Mouse (Mus musculus) liver, postnatal 0 days (tissue): ENCODE measurements around the gene Col9a3. TPM values are rescaled to one million over a fixed set of nuclear protein-coding genes. Genes with fewer than 3 reads are reported as not detected.
A peak's percentile ranks its signal among the peaks of the same experiment; 100 is the strongest.

Experiments
- ATAC-seq: fragments of 200-750 bp; cut with Nextera tagmentation; 2 replicates; pipeline ENCODE4 v1.8.0; 2017; ENCODE audit warnings: mild to moderate bottlenecking, moderate library complexity
- DNase-seq: peaks from one replicate; pipeline ENCODE4 v3.0.0-alpha.2; 2016
- H3K27ac ChIP-seq: fragments of 300-500 bp; sonication (generic); 2 replicates; pipeline ENCODE4 v1.5.1; 2014; ENCODE audit warnings: antibody characterized with exemption, moderate library complexity, mild to moderate bottlenecking, low read depth
- H3K27me3 ChIP-seq: fragments of 300-500 bp; sonication (generic); 2 replicates; pipeline ENCODE4 v1.6.1; 2014; ENCODE audit warnings: low read length, control low read depth, mixed read lengths; ENCODE audit not compliant: insufficient read depth
- H3K36me3 ChIP-seq: fragments of 300-500 bp; sonication (generic); replicated peaks from 2 replicates; pipeline ENCODE4 v1.6.1; 2014; ENCODE audit warnings: mild to moderate bottlenecking, control low read depth, low read length, moderate library complexity, mixed read lengths; ENCODE audit not compliant: insufficient read depth
- H3K4me1 ChIP-seq: fragments of 300-500 bp; sonication (generic); 2 replicates; pipeline ENCODE4 v1.6.1; 2014; ENCODE audit warnings: antibody characterized with exemption, mild to moderate bottlenecking, control low read depth; ENCODE audit not compliant: insufficient read depth
- H3K4me2 ChIP-seq: fragments of 300-500 bp; sonication (generic); 2 replicates; pipeline ENCODE4 v1.6.1; 2014; ENCODE audit warnings: low read depth, mild to moderate bottlenecking, low read length, moderate library complexity, mixed read lengths
- H3K4me3 ChIP-seq: fragments of 300-500 bp; sonication (generic); 2 replicates; pipeline ENCODE4 v1.5.1; 2014; ENCODE audit warnings: low read depth, low read length
- H3K9ac ChIP-seq: fragments of 300-500 bp; sonication (generic); replicated peaks from 2 replicates; pipeline ENCODE4 v1.6.1; 2014; ENCODE audit warnings: mild to moderate bottlenecking, moderate library complexity
- H3K9me3 ChIP-seq: fragments of 300-500 bp; sonication (generic); 2 replicates; pipeline ENCODE4 v1.6.1; 2016; ENCODE audit warnings: mild to moderate bottlenecking, control low read depth, low read length, mixed read lengths
- CTCF ChIP-seq: sonication (generic); IDR thresholded peaks from 2 replicates; pipeline ENCODE4 v1.5.1; 2016; ENCODE audit warnings: antibody characterized with exemption, low read depth
- EP300 ChIP-seq: IDR thresholded peaks from 2 replicates; pipeline ENCODE4 v1.6.1; 2016; ENCODE audit warnings: antibody characterized with exemption, low read depth, mild to moderate bottlenecking
- WGBS: fragments of 180-500 bp; shearing (Covaris S2); extraction: QIAGEN DNeasy Blood & Tissue Kit; methylation state at CpG from one replicate; pipeline ENCODE4 v1.1.7; 2014; ENCODE audit not compliant: insufficient replicate concordance; 5-methylcytosine and 5-hydroxymethylcytosine counted together
- polyA plus RNA-seq: library from polyadenylated mRNA; unstranded; fragments of >200 nt; fragmentation: Nextera tagmentation; extraction: Ambion mirVana; gene quantifications from 2 replicates; pipeline ENCODE4 v1.2.1, GENCODE M21; 2015

The Col9a3 gene
- polyA plus RNA-seq, 1 experiment from 2014 or later: 0.63 TPM

- Histone ChIP-seq H3K9me3 (peaks cover 14% of the 10 kb centered on the region), H3K27me3 (peaks cover 28% of the 10 kb centered on the region), H3K36me3 (no peaks in the 10 kb centered on the region), H3K4me1 (no peaks in the 10 kb centered on the region), H3K4me3 (no peak overlapping the region), H3K27ac (no peak overlapping the region), H3K4me2 (no peak overlapping the region), H3K9ac (no peak overlapping the region)
- TF ChIP-seq CTCF (no peak), EP300 (no peak)
- DNase-seq (no peak), ATAC-seq (no peak)
Measured at GRCm38 (mm10) chr2:180643626-180644025, 46.0 kb downstream of the Col9a3 start.

GRCm38 (mm10) chr2:180646841-180647240, 49.3 kb downstream of the Col9a3 start:
- Histone ChIP-seq H3K27ac (no peak overlapping the region), H3K36me3 (no peaks in the 10 kb centered on the region), H3K9me3 (peaks cover 14% of the 10 kb centered on the region), H3K4me2 (no peak overlapping the region), H3K27me3 (peaks cover 7% of the 10 kb centered on the region), H3K4me3 (no peak overlapping the region), H3K9ac (no peak overlapping the region), H3K4me1 (no peaks in the 10 kb centered on the region)
- no peak for ATAC-seq
- no peak for DNase-seq
- no peak for TF ChIP-seq EP300
- TF ChIP-seq CTCF: no peak

- H3K27ac ChIP-seq: no peak overlapping the region
- no peak overlapping the region for H3K4me3 ChIP-seq
- ATAC-seq (no peak), DNase-seq (no peak)
- no peaks in the 10 kb centered on the region for H3K27me3 ChIP-seq
- no peaks in the 10 kb centered on the region for H3K9me3 ChIP-seq
- H3K9ac ChIP-seq: no peak overlapping the region
- no peaks in the 10 kb centered on the region for H3K4me1 ChIP-seq
- no peak overlapping the region for H3K4me2 ChIP-seq
- TF ChIP-seq CTCF (no peak), EP300 (no peak)
- WGBS: 72% methylated on average over 7 of the region's 7 CpGs
- no peaks in the 10 kb centered on the region for H3K36me3 ChIP-seq
Measured at GRCm38 (mm10) chr2:180654666-180655065, 57.1 kb downstream of the Col9a3 start.

DNA sequence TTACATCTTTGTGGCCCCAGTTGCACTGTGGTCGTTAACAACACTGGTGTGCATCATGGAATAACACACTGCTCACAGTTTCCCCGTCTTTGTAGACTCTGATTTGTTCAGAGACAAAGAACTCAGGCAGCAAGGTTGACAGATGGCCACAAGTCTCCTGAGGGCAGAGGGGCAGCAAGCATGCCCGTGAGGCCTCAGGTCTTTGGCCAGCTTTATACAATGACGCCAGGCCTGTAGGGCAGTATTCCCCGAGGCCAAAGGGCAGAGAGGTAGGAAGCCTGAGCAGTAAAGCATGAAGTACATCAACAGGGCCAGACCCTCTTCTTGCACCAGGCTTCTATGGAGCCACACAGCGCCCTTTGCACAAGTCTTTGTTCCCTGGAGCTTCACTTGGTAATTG, 57.6 kb downstream of the Col9a3 start:
- Histone ChIP-seq H3K4me3 (no peak overlapping the region), H3K27ac (no peak overlapping the region), H3K9me3 (no peaks in the 10 kb centered on the region), H3K36me3 (no peaks in the 10 kb centered on the region), H3K27me3 (no peaks in the 10 kb centered on the region), H3K4me2 (no peak overlapping the region), H3K9ac (no peak overlapping the region), H3K4me1 (no peaks in the 10 kb centered on the region)
- ATAC-seq (no peak), DNase-seq (no peak)
- 76% methylated on average over 6 of the region's 6 CpGs for WGBS
- TF ChIP-seq EP300 (no peak), CTCF (no peak)

- H3K9ac ChIP-seq: no peak overlapping the region
- H3K4me2 ChIP-seq: no peak overlapping the region
- DNase-seq (peak; percentile 79), ATAC-seq (peak; percentile 72)
- WGBS: 76% methylated on average over 4 of the region's 4 CpGs
- no peaks in the 10 kb centered on the region for H3K9me3 ChIP-seq
- TF ChIP-seq CTCF (peak; percentile 89), EP300 (no peak)
- H3K36me3 ChIP-seq: peaks cover 20% of the 10 kb centered on the region
- no peak overlapping the region for H3K4me3 ChIP-seq
- H3K27me3 ChIP-seq: no peaks in the 10 kb centered on the region
- no peaks in the 10 kb centered on the region for H3K4me1 ChIP-seq
- no peak overlapping the region for H3K27ac ChIP-seq
Measured at GRCm38 (mm10) chr2:180657394-180658013, 59.9 kb downstream of the Col9a3 start.

- no peak for TF ChIP-seq EP300
- no peak for TF ChIP-seq CTCF
Measured at GRCm38 (mm10) chr2:180658381-180658780, 60.8 kb downstream of the Col9a3 start.

More at GRCm38 (mm10) chr2:180658381-180658780, 60.8 kb downstream of the Col9a3 start:
- Histone ChIP-seq H3K4me2 (no peak overlapping the region), H3K9me3 (no peaks in the 10 kb centered on the region), H3K27me3 (no peaks in the 10 kb centered on the region), H3K36me3 (peaks cover 20% of the 10 kb centered on the region), H3K9ac (no peak overlapping the region), H3K27ac (no peak overlapping the region), H3K4me3 (no peak overlapping the region), H3K4me1 (no peaks in the 10 kb centered on the region)
- no peak for DNase-seq
- 90% methylated on average over 5 of the region's 5 CpGs for WGBS
- ATAC-seq: no peak
